Mouse (Mus musculus) layer of hippocampus, postnatal 36 days (tissue): ENCODE results near the gene Syne3. TPM values are rescaled to one million over a fixed set of nuclear protein-coding genes. Genes with fewer than 3 reads are reported as not detected.

Source experiments
- DNase-seq, 2 experiments: peaks; one replicate each; pipeline ENCODE4 v3.0.0; 2022
- total RNA-seq, 2 experiments: library from RNA; stranded (reverse); gene quantifications; 2 replicates each; pipeline ENCODE4 v1.2.3; 2021

Syne3 gene
- 1 to 10 TPM; 1.3 to 2.0 TPM for total RNA-seq

DNA sequence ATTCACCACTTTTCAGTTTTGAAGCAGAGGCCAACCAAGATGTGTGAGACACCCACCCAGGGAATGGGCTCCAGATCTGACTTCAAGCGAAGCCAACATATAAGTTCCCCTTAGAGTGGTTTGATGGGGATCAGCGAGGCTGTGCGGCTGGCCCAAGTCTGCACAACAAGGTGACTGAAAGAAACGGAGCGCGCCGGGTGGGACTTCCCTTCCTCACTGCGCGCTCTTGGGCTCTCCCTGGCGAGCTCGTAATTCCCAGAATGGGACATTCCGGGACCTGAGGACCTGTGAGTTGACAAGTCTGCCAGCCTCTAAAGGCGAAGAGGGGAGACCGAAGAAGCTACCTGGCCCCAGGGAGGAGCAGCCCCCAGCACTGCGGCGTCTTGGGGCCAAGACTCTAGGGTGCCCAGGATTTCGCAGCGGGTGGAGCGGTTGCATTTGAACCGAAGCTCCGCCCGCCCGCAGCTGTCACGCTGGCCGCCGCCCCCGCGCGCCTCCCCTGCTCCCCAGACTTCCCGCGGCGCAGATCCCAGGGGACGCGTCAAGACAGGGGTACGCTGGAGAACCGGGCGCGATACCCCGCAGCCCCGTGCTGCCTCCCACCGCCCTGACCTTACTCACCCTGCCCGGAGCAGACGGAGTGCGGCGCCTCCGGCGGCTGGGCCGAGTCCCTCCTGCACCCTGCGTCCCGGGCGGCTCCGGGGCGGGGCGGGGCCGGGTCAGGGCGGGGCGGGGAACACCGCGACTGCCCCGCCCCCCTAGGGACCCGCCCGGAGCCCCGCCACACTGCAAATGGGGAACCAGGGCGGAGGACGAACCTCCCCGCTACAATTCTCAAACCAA lies at the start of gene Syne3:
Gene Syne3, minus strand, starts transcription at position 440 of the 843 bp plus-strand sequence.
- peak; percentile 66 to 67 for DNase-seq

DNA sequence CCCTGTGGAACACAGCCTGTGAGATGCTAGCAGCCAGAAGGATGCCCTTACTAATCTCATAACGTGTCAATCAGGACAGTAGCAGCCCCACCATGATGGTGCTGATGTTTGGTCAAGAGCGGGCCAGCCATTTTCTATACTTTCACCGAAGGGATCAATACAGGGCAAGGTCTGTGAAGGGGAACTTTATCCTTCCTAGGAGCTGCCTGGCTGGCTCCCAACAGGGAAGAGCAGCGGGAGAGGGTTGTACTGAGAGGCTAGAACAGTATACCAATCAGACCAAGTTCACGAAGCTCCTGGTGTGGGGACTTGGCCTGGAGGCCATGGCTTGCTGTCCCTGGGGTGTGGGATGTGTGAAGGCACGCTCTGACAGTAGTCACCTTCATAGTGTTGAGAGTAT lies 45.7 kb upstream of the Syne3 start:
- no peak for DNase-seq

DNA sequence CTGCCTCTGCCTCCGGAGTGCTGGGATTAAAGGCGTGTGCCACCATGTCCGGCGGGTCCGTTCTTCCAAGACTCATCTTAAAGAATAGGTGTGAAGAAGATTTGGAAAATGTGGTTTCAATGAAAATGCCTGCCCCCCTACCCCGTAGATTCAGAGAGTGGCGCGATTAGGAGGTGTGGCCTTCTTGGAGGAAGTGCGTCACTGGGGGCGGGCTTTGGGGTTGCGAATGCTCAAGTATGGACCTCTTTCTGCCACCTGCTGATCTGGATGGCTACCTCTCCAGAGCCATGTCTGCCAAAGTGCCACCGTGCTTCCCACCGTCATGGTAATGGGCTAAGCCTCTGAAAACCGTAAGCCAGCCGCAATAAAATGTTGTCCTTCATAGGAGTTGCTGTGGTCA lies 44.4 kb upstream of the Syne3 start:
- no peak for DNase-seq

DNA sequence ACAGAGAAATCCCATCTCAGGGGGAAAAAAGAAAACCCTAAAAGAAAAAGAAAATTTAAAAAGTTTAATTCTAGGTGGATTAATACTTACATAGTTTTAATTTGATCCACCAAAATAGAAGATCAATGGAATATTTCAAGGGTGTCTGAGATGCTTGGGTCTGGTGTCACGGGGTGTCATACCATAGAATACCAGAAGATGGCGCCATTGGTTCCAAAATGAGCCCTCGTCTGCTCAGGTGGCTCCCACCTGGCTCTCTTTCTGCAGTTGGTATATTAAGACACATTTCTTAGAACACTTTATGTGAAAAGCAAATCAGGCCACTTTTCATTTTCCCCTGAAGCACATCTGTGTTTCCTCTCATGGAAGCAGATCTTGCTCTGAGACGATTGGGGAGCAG lies 41.3 kb upstream of the Syne3 start:
- DNase-seq = peak in 1 of 2 experiments; percentile 43

DNA sequence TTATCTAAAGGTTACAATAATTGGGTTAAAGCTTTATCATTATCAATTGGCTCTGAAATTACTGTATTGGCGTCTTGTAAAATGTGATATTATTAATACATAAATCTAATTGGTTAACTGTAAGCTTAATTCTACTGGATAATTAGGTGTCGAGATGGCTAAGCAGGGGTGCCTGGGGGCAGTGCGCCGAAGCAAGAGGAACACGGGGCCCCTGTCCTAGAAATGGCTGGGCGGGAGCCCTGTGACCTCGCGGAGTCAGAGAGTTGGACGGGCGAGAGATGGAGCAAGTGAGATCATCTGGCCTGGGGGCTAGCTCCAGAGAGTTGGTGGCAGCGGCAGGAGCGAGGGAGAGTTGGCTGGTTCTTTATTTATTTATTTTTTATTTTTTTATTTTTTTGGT lies 40.2 kb upstream of the Syne3 start:
- DNase-seq = no peak

DNA sequence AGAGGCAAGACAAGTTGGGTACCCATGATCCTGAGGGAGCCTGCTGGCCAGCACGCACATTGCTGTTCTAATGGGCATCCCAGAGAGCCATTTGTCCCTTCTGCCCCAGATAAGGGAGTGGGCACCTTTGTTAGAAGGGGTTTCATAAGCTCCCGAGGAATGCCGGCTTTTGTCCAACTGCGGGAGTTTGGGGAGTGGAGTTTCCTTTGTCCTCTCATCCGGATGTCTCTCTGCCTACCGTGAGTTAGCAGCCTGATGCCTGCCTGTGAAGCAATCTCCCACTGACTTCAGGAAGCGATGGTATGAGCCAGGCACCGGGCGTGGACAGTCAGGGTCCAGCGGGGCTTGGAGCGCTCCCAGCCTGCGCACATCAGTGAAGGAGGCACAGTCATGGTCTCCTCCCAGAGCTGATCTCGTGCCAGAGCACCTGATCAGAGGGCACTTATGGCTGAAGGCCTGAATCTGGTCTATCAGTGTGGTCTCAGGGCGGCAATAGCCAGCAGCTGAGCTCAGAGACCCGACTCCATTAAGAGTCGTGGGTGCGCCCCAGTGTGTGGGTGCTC lies 38.8 kb upstream of the Syne3 start:
- DNase-seq = no peak

DNA sequence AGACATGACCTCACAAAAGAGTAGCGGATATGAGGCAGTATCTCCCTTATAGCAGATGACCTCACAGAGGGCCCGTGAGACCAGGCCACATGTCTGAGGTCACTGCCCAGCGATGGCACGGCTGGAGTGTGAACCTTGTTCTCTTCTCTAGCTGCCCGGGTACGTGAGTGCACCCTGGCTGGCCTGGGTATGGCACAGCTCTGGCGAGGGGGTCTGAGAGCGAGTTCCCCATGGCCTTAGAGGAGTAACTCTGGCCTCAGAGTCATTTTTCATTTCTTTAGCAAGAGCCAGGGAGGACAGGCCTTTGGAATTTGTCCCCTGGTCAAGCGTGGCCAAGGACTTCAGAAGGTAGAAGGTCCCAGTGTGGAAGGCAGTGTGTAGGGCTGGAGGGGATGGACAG lies 35.2 kb upstream of the Syne3 start:
- no peak for DNase-seq

DNA sequence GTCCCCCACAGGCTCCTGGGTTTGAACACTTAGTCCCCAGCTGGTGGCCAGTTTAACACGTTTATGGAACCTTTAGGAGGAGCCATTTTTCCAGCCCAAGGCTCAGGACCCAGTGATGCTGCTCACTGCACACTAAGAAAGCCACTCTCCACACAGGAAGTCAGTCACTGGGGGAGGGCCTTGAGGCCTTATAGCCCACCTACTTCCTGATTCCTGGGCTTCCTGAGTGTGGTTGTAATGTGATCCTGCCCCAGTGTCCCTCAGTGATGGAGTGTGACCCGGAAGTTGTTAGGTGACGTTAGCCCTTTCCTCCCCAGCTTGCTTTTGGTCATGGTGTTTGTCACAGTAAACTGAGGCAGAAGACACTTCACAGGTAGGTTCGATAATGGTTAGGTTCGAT lies 33.5 kb upstream of the Syne3 start:
- no peak for DNase-seq

DNA sequence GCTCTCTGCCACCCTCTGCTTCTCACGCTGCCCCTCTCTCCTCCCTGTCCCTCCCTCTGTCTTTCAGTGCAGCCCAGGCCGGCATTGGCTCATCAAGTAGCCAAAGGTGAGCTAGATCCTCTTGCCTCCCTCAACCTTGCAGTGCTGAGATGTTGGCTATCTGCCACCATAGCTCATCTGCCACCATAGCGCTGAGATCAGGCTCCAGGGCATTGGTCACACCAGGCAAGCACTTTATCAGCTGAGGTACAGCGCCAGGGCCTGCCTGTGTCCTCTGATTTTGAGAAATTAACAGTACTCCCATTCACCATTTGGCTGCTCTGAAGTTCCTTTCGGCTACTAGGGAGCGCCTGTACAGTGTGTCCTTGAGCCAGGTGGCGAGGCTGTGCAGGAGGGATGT lies 31.3 kb upstream of the Syne3 start:
- DNase-seq = no peak

DNA sequence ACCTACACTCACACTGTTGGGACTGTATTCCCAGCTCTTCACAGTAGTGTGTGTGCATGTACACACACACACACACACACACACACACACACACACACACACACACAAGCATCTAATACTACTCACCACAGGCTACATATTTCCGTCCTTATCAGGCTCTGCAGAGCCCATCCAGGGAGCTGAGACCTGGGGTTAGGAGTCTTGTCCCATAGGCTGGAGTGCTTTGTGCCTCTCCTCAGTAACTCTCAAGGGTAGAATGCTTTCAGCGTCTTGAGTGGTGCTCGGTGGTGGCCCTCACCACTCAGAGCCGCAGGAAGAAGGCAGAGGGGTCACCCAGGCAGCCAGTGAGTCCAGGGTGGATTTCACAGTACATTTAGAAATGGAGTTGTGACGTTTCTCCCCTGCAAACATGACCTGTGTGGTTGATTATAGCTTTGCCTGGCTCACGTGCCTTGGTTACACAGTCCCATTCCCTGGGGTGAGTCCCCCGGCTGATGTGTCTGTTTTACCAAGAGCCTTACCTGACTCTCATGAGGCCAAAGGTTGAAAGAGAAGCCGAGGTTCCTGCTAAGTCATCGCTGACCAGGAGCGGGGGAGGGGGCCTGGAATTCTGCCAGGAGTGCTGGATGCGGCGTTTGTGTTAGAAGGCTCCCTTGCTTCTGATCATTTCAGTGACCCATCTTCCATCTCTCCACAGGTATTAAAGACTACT lies 30.1 kb upstream of the Syne3 start:
- DNase-seq = no peak

DNA sequence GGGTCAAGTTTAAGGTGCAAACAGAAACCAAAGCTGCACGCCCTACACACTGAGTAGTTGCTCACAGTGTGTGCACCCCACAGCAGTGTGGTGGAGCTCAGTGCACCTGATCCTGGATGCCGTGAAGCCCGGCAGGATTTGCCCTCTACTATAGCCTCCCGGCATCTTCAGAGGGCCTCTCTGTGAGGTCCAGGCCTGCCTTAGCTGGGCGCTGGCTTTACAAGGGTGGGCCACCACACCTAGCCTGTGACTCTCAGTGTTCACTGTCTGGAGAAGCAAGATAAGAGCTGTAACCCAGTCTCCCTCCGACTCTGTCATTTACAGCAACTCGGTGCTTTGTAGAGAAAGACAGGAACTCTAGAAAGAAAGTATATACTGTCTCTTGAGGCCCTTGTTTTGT lies 29.3 kb upstream of the Syne3 start:
- no peak for DNase-seq

DNA sequence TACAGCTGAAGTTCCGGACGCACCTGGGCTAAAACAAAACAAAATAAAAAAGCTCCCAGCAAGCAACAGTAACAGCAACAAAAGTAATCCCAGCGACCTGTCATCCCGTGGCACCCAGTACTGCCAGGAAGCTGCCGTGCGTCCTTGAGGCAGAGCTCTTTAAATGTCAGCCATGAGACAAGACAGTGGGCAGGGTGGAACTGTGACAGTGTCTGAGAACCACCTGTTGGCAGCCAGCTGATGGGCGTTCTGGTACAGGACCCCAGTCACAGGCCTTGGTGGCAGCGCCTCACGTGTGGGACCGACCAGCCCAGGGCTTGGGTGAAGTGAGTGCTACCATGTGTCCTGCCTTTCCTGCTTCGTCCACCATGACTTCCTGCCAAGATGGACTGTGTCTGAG lies 28.6 kb upstream of the Syne3 start:
- no peak for DNase-seq

DNA sequence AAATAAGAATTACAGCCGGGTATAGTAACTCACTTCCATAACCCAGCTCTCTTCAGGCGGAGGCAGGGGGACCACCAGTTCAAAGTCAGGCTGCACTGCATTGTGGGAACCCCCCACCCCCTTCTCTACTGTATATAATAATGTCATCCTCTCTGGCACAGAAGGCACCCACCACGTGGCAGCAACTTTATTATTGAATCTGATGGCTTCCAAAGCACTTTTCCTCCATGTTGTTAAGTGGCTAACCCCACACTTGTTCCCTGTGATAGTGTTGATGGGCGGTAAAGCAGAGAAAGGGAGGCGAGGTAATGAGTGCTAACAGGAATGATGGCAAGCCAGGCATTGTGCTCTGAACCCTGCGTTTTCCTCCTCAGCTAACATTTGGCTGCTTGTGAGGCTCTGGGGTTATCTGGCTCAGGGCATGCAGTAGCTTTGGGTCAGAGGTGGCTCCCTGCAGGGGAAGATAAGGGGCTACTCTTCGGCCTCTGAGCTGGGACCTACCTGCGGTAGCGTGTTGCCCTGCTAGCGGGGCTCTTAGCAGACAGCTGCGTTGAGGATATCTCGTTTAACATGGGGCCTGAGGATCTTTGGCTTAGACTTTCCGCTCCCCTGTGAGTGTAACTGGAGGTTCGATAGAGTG lies 24.6 kb upstream of the Syne3 start:
- DNase-seq = no peak

DNA sequence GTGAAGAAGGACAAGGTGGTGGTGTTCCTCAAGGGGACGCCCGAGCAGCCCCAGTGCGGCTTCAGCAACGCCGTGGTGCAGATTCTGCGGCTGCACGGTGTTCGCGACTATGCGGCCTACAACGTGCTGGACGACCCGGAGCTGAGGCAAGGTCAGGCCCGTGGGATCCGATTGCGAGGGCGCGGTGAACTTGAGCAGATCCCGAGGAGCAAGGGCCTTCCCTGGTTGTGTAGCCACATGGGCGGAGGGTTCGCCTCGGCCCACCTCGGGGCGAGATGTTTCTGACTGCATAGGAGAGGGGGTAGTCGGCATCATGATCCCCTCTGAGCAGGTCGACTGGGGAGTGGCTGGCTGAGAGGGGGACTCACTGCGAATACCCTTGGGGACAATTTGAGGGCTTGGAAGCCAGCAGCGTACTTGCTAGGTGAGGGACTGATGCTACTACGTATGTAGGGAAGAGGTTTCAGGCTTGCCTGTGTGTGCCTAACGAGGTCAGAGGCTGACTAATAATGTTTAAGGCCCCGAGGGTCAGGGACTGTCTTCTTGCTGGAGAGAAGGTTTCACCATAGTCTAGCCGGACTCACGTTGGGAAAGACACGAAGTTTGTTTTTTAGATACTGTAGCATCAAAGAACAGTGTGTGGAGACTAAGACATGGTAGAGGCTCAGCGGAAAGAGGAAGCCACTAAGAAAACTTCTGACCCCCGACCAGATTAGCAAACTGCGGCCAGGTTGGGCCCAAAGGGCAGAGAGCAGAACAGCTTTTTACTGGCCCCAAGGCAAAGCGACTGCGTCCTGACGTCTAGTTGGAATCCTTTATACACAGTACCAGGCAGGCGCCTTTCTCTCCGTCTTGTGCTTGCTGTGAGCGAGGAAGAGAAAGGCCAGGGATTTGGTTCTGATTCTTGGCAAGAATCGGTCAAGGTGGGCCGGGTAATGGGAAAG lies 23.5 kb upstream of the Syne3 start:
- no peak for DNase-seq

DNA sequence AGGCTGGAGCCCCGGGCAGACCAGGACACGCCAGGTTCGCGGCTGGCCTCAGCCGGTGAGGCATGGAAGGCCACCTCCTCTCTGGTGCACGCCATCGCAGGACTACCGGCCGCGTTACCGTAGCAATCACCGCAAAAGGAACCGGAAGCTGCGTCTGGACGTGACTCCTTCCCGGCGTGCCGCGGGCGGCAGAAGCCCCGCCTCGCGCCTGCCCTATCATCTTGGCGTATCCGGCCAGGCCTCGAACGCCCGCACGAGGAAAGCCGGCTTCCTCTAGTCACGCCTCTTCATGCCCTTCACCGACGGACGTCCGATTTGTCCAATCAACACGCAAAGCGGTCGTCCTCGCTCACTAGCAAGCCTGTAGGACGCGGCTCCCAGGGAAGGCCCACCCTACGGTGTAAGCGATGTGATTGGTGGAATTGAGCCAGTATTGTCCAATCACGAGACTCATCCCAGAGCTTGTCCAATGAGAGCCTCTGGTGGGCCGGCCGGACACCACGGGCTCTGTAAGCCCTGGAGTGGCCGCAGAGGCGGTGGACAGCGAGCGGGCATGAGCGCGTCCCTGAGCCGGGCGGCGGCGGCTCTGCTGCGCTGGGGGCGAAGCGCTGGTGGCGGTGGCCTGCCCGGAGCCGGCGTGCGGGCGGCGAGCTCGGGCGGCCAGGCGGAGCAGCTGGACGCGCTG lies 22.7 kb upstream of the Syne3 start, which contains the start of gene Glrx5:
Gene Glrx5, plus strand, starts transcription at position 542 of the 685 bp plus-strand sequence.
- peak; percentile 99 to 100 for DNase-seq

DNA sequence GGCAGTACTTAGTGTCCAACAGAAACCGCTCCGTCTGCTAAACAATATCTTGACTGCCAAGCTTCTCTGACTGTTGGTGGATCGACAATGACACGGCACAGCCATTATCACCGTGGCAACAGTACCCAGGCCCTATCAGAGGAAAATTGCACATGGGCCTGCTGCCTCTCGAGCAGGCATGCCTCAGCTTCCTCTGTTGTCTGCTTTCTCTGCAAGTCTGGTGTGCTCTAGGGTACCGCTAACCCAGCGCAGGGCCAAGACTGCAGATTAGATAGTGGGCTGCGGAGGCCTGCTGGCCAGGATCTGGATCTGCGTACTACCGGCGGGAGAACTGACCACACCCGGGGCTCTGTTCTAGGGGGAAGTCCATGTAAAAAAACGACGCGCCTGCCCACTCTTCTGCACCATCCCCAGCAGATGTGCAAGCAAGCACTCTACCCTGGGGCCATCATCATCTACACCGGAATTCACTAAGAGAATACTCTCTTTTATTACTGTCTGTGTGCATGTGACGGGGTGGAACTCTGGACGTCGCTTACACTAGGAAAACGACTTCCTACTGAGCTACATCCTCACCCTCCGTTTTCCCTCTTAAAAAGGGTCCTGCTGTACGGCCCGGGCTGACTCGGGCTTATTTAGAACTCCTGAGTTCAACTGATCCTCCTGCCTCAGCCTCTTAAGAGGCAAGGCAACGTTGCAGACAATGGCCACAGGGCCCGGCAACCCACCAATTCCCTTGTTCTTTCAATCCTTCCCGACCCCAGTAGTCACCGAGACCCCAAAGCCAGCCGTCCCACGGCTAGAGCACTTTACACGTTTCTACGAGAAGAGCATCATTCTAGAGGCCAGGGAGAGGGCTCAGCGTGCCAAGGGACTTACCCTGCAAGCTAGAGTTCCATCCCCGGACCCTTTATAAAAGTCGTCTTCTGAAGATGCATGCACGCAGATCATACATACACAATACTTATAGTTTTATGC lies 21.8 kb upstream of the Syne3 start:
- DNase-seq = no peak

DNA sequence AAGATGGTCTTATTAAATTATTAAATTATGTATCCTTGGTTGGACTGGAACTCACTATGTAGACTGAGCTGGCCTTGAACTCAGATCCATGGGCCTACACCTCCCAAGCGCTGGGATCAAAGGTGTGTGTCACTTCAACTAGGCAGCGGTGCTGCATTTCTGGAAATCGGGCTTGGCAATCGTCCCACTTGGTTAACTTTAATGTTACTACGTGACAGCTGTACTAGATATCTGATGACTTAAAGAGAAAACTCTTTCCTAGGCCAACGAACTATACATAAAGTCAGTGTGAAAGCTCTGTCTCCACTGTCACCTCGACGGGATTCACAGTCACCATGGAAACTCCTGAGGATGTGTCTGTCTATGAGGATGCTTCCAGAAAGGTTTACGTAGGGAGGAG lies 20.3 kb upstream of the Syne3 start:
- DNase-seq = no peak

DNA sequence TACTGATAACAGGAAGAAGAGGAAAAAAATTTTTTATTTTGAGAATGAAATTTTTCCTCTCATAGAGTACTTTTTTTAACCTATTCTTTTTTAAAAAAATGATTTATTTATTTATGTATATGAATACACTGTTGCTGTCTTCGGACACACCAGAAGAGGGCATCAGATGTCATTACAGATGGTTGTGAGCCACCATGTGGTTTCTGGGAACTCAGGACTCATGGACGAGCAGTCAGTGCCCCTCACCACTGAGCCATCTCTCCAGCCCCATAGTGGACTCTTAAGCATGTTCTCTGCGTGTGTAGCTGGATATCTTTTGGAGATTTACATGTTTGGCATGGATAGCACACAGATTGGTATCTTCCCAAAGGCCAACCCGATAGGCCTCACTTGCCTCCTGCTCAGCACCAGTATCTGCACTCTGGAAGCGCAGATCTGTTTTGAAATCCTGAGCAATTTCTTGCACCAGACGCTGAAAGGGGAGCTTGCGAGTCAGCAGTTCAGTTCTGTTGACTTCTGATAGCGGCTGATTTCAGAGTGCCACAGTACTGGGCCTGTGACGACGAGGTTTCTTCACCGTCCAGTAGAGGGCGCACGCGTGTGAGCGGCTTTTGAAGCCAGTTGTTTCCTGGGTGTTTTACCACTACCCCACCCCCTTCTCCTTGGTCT lies 17.8 kb upstream of the Syne3 start:
- DNase-seq = peak; percentile 51 to 57

DNA sequence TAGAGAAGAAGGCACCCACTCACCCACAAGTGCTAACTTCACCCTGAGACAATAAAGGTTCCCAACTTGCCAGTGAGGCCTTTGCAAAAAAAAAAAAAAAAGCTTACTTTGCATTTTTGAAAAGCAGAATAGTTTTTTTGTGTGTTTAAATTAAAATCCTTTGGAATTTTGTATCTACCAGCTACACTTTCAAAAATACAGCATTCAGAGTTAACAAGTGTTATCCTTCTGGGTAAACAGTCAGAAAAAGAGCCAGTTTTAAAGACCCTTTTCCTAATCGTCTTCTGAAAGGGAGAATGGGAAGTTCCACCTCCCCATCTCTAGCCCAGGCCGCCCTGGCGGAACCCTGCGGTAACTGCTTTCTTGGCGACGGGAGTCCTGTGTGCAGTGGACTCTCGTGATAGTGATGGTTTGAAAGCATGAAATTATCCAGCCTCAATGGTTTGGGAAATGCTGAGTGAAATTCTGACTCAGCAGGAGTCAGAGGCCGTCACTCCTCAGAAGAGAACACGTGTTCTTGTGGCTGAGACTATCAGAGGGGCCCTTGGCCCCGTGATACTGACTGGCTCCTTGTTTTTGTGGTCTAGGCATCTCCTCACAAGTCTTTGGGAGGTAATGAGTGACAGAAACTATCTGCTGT lies 16.5 kb upstream of the Syne3 start:
- no peak for DNase-seq
